Mouse (Mus musculus): ENCODE data around the gene Gm3336. TPM values are rescaled to one million over a fixed set of nuclear protein-coding genes. Genes with fewer than 3 reads are reported as not detected.
A peak's percentile ranks its signal among the peaks of the same experiment; 100 is the strongest.

Gene Gm3336
- polyA plus RNA-seq, 1 experiment from 2014 or later: 0.54 TPM

- Histone ChIP-seq H3K27me3 (replicated peaks; ENCODE audit: insufficient read depth, low read length) (no peaks in the 10 kb centered on the region), H3K27ac (ENCODE audit: low read length) (peak overlapping the region; percentile 94), H3K4me1 (ENCODE audit: insufficient read depth, low read depth, low read length) (peaks cover 35% of the 10 kb centered on the region), H3K9ac (replicated peaks; ENCODE audit: low read depth) (no peak overlapping the region), H3K4me3 (ENCODE audit: low read depth, low read length) (0 out of 2 replicates have a peak overlapping the region, but pooled peaks have one; percentile 2), H3K9me3 (ENCODE audit: low read length) (no peaks in the 10 kb centered on the region), H3K4me2 (replicated peaks; ENCODE audit: low read depth, low read length) (peak overlapping the region; percentile 54), H3K36me3 (ENCODE audit: insufficient read depth, low read length) (0 out of 2 replicates have a peak, but pooled peaks cover 7% of the 10 kb centered on the region)
- no peak for ATAC-seq
- WGBS: 50% methylated on average over 4 of the region's 4 CpGs
- no peak for DNase-seq (ENCODE audit: low spot score)
- TF ChIP-seq CTCF (IDR thresholded peaks at IDR 0.05): no peak
Observed at GRCm38 (mm10) chr8:70696946-70697345, 21.4 kb upstream of the Gm3336 start.

GRCm38 (mm10) chr8:70697366-70698250, 20.7 kb upstream of the Gm3336 start:
- H3K4me3 ChIP-seq (ENCODE audit: low read depth, low read length): peak overlapping the region; percentile 98
- 0 out of 2 replicates have a peak, but pooled peaks cover 7% of the 10 kb centered on the region for H3K36me3 ChIP-seq (ENCODE audit: insufficient read depth, low read length)
- DNase-seq (ENCODE audit: low spot score) (no peak), ATAC-seq (no peak)
- peak overlapping the region; percentile 52 for H3K4me2 ChIP-seq (replicated peaks; ENCODE audit: low read depth, low read length)
- no peaks in the 10 kb centered on the region for H3K9me3 ChIP-seq (ENCODE audit: low read length)
- WGBS: 60% methylated on average over 12 of the region's 12 CpGs
- H3K27me3 ChIP-seq (replicated peaks; ENCODE audit: insufficient read depth, low read length): no peaks in the 10 kb centered on the region
- TF ChIP-seq CTCF (IDR thresholded peaks at IDR 0.05): no peak
- TF ChIP-seq EP300 (IDR thresholded peaks at IDR 0.05): 0 out of 2 replicates have a peak, but pooled peaks have one; percentile 10
- H3K9ac ChIP-seq (replicated peaks; ENCODE audit: low read depth): peak overlapping the region; percentile 50
- H3K27ac ChIP-seq (ENCODE audit: low read length): peak overlapping the region; percentile 94
- H3K4me1 ChIP-seq (ENCODE audit: insufficient read depth, low read depth, low read length): peaks cover 32% of the 10 kb centered on the region

- TF ChIP-seq CTCF (IDR thresholded peaks at IDR 0.05) (peak; percentile 47), EP300 (IDR thresholded peaks at IDR 0.05) (peak; percentile 78)
- under 1% methylated on average over 52 of the region's 69 CpGs for WGBS
- Histone ChIP-seq H3K9me3 (ENCODE audit: low read length) (no peaks in the 10 kb centered on the region), H3K36me3 (ENCODE audit: insufficient read depth, low read length) (0 out of 2 replicates have a peak, but pooled peaks cover 7% of the 10 kb centered on the region), H3K27ac (ENCODE audit: low read length) (peak within 1 kb of the TSS; percentile 99), H3K4me2 (replicated peaks; ENCODE audit: low read depth, low read length) (peak within 1 kb of the TSS; percentile 64), H3K4me3 (ENCODE audit: low read depth, low read length) (peak within 1 kb of the TSS; percentile 98), H3K9ac (replicated peaks; ENCODE audit: low read depth) (peak within 1 kb of the TSS; percentile 99), H3K4me1 (ENCODE audit: insufficient read depth, low read depth, low read length) (peaks cover 32% of the 10 kb centered on the region), H3K27me3 (replicated peaks; ENCODE audit: insufficient read depth, low read length) (no peaks in the 10 kb centered on the region)
- ATAC-seq (peak; percentile 87), DNase-seq (ENCODE audit: low spot score) (peak; percentile 99)
Observed at GRCm38 (mm10) chr8:70698310-70699109, 19.8 kb upstream of the Gm3336 start, which contains the start of gene Jund. Gene Jund, plus strand, starts transcription at chr8:70698949.

- ATAC-seq: no peak; the same call in 1 of the 2 replicates
- Histone ChIP-seq H3K4me3 (ENCODE audit: low read depth, low read length) (peak overlapping the region; percentile 98), H3K4me2 (replicated peaks; ENCODE audit: low read depth, low read length) (peak overlapping the region; percentile 64), H3K9me3 (ENCODE audit: low read length) (no peaks in the 10 kb centered on the region), H3K9ac (replicated peaks; ENCODE audit: low read depth) (peak overlapping the region; percentile 99), H3K27me3 (replicated peaks; ENCODE audit: insufficient read depth, low read length) (no peaks in the 10 kb centered on the region), H3K36me3 (ENCODE audit: insufficient read depth, low read length) (0 out of 2 replicates have a peak, but pooled peaks cover 7% of the 10 kb centered on the region), H3K27ac (ENCODE audit: low read length) (peak overlapping the region; percentile 99), H3K4me1 (ENCODE audit: insufficient read depth, low read depth, low read length) (peaks cover 32% of the 10 kb centered on the region)
- TF ChIP-seq EP300 (IDR thresholded peaks at IDR 0.05) (no peak), CTCF (IDR thresholded peaks at IDR 0.05) (peak; percentile 44; the same call in 1 of the 2 replicates)
- WGBS: 4% methylated on average over 69 of the region's 89 CpGs
- DNase-seq (ENCODE audit: low spot score): no peak
Observed at GRCm38 (mm10) chr8:70699116-70699833, 19.1 kb upstream of the Gm3336 start.

GRCm38 (mm10) chr8:70699834-70700554, 18.3 kb upstream of the Gm3336 start:
- no peak for TF ChIP-seq EP300 (IDR thresholded peaks at IDR 0.05)
- Histone ChIP-seq H3K4me2 (replicated peaks; ENCODE audit: low read depth, low read length) (peak overlapping the region; percentile 64), H3K9ac (replicated peaks; ENCODE audit: low read depth) (peak overlapping the region; percentile 99), H3K36me3 (ENCODE audit: insufficient read depth, low read length) (0 out of 2 replicates have a peak, but pooled peaks cover 7% of the 10 kb centered on the region), H3K4me3 (ENCODE audit: low read depth, low read length) (peak overlapping the region; percentile 98), H3K27me3 (replicated peaks; ENCODE audit: insufficient read depth, low read length) (no peaks in the 10 kb centered on the region), H3K9me3 (ENCODE audit: low read length) (no peaks in the 10 kb centered on the region), H3K27ac (ENCODE audit: low read length) (peak overlapping the region; percentile 99), H3K4me1 (ENCODE audit: insufficient read depth, low read depth, low read length) (peaks cover 32% of the 10 kb centered on the region)
- DNase-seq (ENCODE audit: low spot score) (peak; percentile 87), ATAC-seq (no peak)
- WGBS: under 1% methylated on average over 53 of the region's 59 CpGs
